Mouse (Mus musculus) brain, embryonic 18.5 days (tissue): ENCODE data around the gene Gm525.
"Not testable (repeated sequence)": the region's sequence is repeated elsewhere in the genome, so short reads cannot be mapped to it uniquely, and the experiment has no call there.

Experiments
- DNase-seq: peaks from one replicate; pipeline ENCODE4 v3.0.0-alpha.2; 2012; ENCODE audit warnings: low read depth, low spot score

Gene Gm525

GRCm38 (mm10) chr11:89073541-89073940 lies at the start of gene Gm525:
Gene Gm525 (plus strand): TSS chr11:89073841.
- no peak for DNase-seq

GRCm38 (mm10) chr11:89024181-89024881 lies 49.3 kb upstream of the Gm525 start:
- no peak for DNase-seq

- DNase-seq = no peak
Measured at GRCm38 (mm10) chr11:89025603-89026002, 48.0 kb upstream of the Gm525 start.

GRCm38 (mm10) chr11:89026117-89026516 lies 47.5 kb upstream of the Gm525 start:
- no peak for DNase-seq

GRCm38 (mm10) chr11:89027955-89028361 lies 45.7 kb upstream of the Gm525 start:
- no peak for DNase-seq

GRCm38 (mm10) chr11:89028871-89029405 lies 44.7 kb upstream of the Gm525 start:
- no peak for DNase-seq

- DNase-seq = no peak
Measured at GRCm38 (mm10) chr11:89030552-89030951, 43.1 kb upstream of the Gm525 start.

- DNase-seq = no peak
Measured at GRCm38 (mm10) chr11:89031189-89031588, 42.5 kb upstream of the Gm525 start.

- no peak for DNase-seq
Measured at GRCm38 (mm10) chr11:89034592-89034991, 39.0 kb upstream of the Gm525 start.

GRCm38 (mm10) chr11:89035552-89035951 lies 38.1 kb upstream of the Gm525 start:
- no peak for DNase-seq

- no peak for DNase-seq
Measured at GRCm38 (mm10) chr11:89038496-89038895, 35.1 kb upstream of the Gm525 start.

GRCm38 (mm10) chr11:89039325-89039724 lies 34.3 kb upstream of the Gm525 start:
- no peak for DNase-seq

GRCm38 (mm10) chr11:89041073-89041472 lies 32.6 kb upstream of the Gm525 start:
- not testable (repeated sequence) for DNase-seq

- no peak for DNase-seq
Measured at GRCm38 (mm10) chr11:89043046-89043445, 30.6 kb upstream of the Gm525 start.

- DNase-seq = not testable (repeated sequence)
Measured at GRCm38 (mm10) chr11:89045501-89045900, 28.1 kb upstream of the Gm525 start.

GRCm38 (mm10) chr11:89046021-89046420 lies 27.6 kb upstream of the Gm525 start:
- no peak for DNase-seq

GRCm38 (mm10) chr11:89051767-89052166 lies 21.9 kb upstream of the Gm525 start:
- DNase-seq = no peak

- no peak for DNase-seq
Measured at GRCm38 (mm10) chr11:89055931-89056690, 17.5 kb upstream of the Gm525 start.

- no peak for DNase-seq
Measured at GRCm38 (mm10) chr11:89058515-89059270, 14.9 kb upstream of the Gm525 start.

- no peak for DNase-seq
Measured at GRCm38 (mm10) chr11:89059919-89060422, 13.7 kb upstream of the Gm525 start.

- DNase-seq = peak; percentile 76
Measured at GRCm38 (mm10) chr11:89060423-89061089, 13.1 kb upstream of the Gm525 start.
